Mouse (Mus musculus): ENCODE results near the gene Ahsa2. TPM values are rescaled to one million over a fixed set of nuclear protein-coding genes. Genes with fewer than 3 reads are reported as not detected.
"Not testable (repeated sequence)": the region's sequence is repeated elsewhere in the genome, so short reads cannot be mapped to it uniquely, and the experiment has no call there.

Gene Ahsa2
- total RNA-seq (2015) (34.0 and 38.8 TPM in 2 replicates), total RNA-seq (2017) (24.6 and 32.3 TPM in 2 replicates)

DNA sequence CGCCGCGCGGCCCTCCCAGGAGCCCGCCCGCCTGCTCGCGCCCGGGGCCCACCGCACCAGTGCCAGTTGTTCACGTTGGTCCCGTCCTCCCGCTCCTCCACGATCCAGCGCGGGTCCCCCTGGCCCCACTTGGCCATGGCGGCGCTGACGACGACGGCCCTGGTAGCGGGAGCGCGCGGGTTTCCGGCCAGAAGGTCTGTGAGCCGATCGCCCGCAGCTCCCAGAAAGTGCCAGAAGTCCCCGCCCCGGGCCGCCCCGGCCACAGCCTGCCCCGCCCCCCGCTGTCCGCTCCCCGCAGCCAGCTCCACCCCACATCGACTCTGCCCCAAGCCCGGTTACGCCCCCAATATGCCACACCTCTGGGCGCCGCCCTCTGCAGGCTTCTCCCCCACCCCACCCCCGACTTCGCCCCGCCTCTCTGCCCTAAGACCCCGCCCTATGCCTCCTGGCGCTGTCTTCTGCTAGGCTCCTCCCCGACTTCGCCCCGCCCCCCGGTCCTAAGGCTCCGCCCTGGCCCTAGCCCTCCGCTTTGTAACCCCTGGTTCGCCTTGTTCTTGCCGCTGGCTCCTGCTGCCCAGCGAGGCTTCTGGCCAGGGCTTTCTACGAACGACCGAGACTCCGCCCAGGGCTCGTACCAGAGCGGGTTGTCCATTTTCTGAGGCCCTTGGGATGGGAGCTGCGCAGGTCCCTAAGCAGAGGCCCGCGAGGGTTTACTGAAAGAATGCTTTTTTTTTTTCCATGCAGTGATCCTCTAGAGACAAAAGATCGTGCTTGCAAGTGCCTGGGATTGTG lies at the start of gene Ahsa2:
Gene Ahsa2, minus strand, starts transcription at position 313 of the 792 bp plus-strand sequence.
- ATAC-seq (ENCODE audit: poor library complexity, severe bottlenecking), result peak; percentile 93

DNA sequence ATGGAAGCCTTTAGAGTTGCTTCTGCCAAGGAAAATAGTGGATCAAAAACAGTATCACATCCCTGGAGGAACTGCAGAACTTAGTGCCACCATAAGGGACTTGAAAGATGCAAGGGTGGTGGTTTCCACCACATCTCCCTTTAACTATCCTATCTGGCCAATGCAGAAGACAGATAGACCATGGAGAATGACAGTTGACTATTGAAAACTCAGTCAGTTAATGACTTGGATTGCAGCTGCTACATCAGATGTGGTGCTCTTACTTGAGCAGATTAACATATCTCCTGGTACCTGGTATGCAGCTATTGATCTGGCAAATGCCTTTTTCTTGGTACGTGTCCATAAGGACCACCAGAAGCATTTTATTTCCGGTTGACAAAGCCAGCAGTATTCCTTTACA lies 39.6 kb upstream of the Ahsa2 start:
- no peak for ATAC-seq (ENCODE audit: poor library complexity, severe bottlenecking)

DNA sequence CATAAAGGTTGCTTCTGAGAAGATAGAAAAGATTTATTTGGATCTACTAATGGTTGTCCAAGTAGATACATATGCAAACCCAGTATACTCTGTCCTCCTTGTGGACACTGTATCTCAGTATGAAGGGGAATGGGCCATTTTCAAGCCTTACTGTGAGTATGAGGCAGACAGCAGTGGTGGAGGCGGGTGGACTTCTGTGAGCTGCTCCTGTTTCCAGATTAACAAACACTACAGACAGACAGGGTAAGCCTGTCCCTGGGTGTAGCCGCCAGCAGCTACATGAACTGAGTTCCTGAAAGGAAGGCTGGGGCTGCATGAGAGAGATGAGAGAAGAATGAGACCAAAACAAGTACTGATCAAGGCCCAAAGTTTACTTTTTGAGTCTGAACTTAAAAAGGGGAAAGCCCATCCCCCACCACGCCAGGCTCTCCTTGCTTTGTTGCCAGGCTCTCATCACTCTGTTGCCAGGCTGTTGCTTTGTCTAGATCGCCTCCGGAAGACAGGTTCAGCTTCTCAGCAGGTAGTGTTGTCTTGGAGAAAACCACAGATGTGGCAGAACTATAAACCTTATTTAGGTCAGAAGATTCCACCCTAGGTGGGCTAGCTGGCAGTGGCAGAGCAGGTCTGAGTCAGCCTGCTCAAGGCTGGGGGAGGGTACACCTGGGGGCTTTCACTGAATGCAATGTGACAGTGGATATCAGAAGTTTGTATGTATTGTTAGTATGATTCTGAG lies 22.8 kb upstream of the Ahsa2 start, which contains the start of gene 1700093K21Rik:
Gene 1700093K21Rik, minus strand, starts transcription at position 683 of the 733 bp plus-strand sequence.
- no peak for ATAC-seq (ENCODE audit: poor library complexity, severe bottlenecking)

DNA sequence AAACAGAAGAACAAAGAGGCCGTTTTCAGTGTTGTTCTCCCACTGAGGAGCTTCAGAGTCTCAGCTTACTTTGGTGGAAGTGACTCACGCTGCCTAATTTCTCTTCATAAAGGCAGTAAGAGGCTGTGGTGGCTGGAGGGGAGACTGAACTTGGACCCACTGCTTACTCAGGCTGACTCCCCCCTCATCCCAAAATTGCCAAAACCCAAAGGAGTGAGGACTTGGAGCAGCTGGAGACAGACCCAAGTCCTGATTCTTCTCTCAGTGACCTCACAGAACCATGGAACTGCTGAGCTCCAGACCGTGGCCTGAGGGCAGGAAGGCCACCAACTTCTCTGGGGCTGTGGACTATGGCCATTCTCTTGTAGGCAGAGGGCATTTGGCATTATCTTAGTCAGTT lies 21.2 kb upstream of the Ahsa2 start:
- ATAC-seq (ENCODE audit: poor library complexity, severe bottlenecking), result no peak

DNA sequence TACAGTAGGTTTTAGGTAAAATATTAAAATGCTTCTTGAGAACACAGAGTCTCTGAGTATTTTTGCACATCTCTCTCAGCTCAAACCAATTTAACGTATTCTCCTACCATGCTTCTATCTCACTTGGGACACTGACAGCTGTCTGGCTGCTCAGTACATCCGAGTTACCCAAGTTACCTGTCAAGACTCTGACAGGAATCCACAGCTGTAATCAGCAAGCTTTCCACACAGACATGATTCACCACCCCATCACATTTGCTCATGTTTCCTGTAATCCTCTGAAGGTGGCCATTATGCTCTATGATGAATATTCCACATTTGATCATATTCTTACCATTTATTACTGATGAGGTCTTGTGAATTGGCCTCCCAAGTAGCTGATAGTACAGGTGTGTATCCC lies 17.5 kb upstream of the Ahsa2 start:
- ATAC-seq (ENCODE audit: poor library complexity, severe bottlenecking), result no peak

DNA sequence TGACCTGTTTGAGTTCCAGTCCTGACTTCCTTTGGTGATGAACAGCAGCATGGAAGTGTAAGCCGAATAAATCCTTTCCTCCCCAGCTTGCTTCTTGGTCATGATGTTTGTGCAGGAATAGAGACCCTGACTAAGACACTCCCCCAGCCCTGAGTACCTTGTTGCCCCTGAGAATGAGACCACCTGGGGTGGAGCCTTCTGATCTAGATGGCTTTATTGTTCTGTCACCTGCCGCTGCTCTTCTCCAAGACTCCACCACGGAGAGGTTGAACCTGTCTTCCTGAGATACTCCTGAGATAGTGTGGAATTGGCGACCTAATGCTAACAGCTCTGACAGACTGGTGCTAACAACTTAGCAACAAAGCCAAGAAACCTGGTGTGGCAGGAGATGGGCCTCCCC lies 17.0 kb upstream of the Ahsa2 start:
- ATAC-seq (ENCODE audit: poor library complexity, severe bottlenecking), result not testable (repeated sequence)

DNA sequence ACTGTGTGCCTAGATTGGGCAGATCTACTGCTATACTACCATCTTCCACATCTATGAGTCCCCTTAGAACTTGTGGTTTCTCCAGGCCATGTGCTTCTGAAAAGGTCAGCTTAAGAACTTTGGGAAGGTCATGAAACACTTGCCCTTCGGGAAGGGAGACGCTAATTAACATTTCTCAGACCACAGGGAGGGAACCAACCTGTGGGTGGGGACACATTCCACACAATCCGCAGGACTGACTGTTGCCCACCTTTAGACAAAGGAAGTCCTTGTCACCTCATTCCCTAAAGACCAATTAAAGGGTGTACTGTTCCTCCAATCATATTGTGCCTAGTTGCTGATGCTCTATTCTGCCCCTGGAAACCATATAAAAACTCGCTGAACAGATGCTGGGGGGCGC lies 7.0 kb upstream of the Ahsa2 start:
- ATAC-seq (ENCODE audit: poor library complexity, severe bottlenecking), result not testable (repeated sequence)

DNA sequence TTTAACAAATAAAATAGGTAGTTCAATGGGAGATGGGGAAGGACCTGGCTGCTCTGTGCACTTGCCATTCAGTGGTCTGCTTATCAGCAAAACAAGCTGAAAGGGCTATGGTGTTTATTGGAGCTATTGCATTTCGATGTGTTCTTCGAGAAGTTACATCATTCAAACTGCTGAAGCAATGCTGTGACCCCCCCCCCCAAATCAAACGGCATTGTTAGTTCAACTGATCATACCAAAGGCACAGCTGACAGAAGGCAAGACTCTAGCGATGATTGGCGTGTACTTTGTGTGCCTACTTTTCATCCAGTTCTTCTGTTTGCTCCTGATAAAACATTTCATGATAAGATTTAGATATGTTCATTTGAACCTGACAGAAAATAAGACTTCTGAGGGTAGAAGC lies 779 bp upstream of the Ahsa2 start:
- no peak for ATAC-seq (ENCODE audit: poor library complexity, severe bottlenecking)

DNA sequence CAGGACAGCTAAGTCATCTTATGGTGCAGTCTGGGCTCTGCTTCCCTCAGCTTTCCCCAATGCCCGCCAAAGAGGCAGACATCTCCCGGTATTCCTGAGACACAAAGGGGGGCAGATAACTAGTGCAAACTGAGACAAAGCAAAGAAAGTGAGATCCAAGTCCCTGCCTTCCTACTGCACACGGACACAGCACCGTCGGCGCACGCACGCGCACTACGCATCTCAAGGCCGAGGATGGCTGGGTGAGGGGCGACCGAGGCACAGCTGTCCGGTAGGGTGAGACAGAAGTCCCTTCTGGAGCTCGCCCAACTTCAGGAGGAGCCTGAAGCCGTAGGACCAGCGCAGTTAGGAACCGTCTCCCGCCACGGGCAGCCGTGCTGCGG lies 504 bp downstream of the Ahsa2 start:
- peak; percentile 33 for ATAC-seq (ENCODE audit: poor library complexity, severe bottlenecking)

DNA sequence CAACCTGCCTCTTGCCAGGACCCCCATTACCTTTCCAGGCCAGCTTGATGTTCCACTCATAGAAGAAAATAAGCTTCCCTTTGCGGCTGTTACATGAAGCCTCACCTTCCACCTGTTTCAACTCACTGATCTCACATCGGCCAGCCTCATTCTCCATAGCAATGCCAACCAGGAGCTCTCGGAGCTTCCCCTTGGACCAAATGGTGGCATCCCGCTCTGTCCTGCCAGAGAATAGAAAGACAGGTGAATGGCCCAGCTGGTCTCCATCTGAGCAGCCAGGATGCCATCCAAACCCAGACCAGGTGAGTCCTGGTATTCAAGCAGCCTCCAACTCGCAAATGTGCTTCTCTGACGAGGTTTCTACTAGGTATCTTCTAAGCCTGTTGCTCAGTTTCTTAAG lies 1.2 kb downstream of the Ahsa2 start:
- ATAC-seq (ENCODE audit: poor library complexity, severe bottlenecking), result no peak

DNA sequence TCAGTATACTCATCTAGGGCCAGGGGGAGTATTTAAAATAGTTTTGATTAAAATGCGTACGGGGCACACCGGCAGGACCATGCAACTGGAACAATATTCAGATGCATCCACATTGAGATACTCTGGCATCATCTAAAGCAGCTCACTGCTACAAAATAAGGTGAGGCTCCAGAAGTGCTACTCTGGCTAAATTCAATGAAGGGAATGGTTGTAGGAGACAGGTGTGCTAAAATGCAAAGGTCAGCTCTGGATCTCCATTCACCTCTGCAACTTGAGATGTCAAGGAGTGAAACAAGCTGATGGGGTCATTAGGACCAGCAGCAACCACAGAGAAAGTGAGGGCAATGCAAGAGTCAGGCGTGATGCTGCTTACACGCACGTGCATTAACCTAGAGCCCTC lies 2.6 kb downstream of the Ahsa2 start:
- ATAC-seq (ENCODE audit: poor library complexity, severe bottlenecking), result no peak

DNA sequence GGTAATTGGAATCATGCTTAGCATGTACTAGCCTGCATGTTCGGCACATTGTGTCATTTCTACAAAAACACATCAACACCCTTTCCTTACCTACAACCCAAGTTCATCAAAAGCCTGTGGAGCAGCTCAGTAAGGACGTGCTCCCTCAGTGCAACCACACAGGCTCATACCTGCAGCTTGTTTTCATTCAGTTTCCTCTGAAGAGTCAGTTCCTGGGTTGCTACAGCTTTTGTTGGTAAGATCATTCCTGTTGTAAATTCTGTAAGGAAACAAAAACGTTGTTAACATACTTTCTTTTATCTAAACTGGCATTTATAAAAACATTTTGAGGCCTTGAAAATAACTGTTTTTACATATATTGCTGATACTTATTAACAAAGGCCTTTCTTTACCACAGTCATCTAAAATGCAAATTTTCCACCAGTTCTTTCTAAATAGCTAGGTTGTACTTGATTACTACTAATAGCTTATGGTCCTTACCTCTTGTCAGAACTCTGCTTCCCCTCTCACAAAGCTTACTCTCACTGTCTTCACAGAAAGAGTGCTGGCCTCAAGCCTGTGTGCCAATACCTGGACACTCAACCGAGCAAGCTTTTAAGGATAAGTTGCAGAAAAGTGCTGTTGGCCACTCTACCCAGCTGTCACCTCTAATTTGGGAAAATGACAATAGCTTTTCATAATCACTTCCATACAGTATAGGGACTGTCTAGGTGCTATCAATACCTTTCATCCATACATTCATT lies 5.6 kb downstream of the Ahsa2 start:
- no peak for ATAC-seq (ENCODE audit: poor library complexity, severe bottlenecking)

DNA sequence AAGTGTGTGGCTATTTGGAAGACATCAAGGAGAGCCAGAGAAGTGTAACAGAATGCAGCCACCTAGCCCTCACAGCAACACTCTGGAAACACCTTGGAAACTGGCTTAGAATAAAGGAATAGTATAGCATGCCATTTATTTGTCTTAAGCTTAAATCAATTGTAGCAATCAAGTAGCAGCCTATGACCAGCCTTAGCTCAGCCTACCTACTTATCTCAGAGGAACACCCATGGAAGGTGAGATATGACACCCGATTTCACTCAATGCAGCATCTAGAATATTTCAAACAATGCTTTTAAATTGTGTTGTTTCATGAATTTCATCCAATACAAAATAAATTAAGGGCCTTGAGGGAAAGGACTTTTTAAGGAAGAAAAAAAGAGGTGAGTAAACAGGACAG lies 7.9 kb downstream of the Ahsa2 start:
- ATAC-seq (ENCODE audit: poor library complexity, severe bottlenecking), result no peak

DNA sequence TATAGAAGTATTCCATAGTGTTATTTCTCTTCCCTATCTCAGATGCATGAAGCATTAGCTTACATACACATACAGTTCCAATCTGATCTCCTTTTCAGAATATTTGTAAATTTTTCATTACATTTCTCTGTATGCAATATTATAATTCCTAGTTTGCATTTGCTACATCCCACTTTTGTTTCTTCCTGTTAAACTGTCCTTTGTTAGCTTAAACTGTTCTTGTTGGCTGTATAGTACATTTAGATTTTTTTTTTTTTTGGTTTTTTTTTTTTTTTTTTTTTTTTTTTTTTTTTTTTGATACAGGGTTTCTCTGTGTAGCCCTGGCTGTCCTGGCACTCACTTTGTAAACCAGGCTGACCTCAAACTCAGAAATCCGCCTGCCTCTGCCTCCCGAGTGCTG lies 32.0 kb downstream of the Ahsa2 start:
- not testable (repeated sequence) for ATAC-seq (ENCODE audit: poor library complexity, severe bottlenecking)

Other genes with a start within 250 kb of the Ahsa2 start
- gene Xpo1, start 242.0 kb downstream of the Ahsa2 start, total RNA-seq (2015), result 102 and 115 TPM in 2 replicates
- 173 and 210 TPM in 2 replicates for gene Xpo1, start 242.0 kb downstream of the Ahsa2 start, total RNA-seq (2017)
- gene Usp34, start 191.1 kb downstream of the Ahsa2 start, total RNA-seq (2015), result 48.5 and 54.5 TPM in 2 replicates
- gene Usp34, start 191.1 kb downstream of the Ahsa2 start, total RNA-seq (2017), result 39.3 and 46.1 TPM in 2 replicates
- not detected in 2 replicates for gene 1700093K21Rik, start 23.1 kb upstream of the Ahsa2 start, total RNA-seq (2015)
- not detected in 2 replicates for gene 1700093K21Rik, start 23.1 kb upstream of the Ahsa2 start, total RNA-seq (2017)
- gene 0610010F05Rik, start 135.6 kb upstream of the Ahsa2 start, total RNA-seq (2015), result 20.7 and 23.5 TPM in 2 replicates
- gene 0610010F05Rik, start 135.6 kb upstream of the Ahsa2 start, total RNA-seq (2017), result 26.9 and 35.6 TPM in 2 replicates
- gene Pus10, start 167.6 kb upstream of the Ahsa2 start, total RNA-seq (2015), result 14.6 and 21.5 TPM in 2 replicates
- 26.0 and 31.1 TPM in 2 replicates for gene Pus10, start 167.6 kb upstream of the Ahsa2 start, total RNA-seq (2017)
- gene Pex13, start 167.9 kb upstream of the Ahsa2 start, total RNA-seq (2015), result 19.5 and 35.6 TPM in 2 replicates
- 11.1 and 19.4 TPM in 2 replicates for gene Pex13, start 167.9 kb upstream of the Ahsa2 start, total RNA-seq (2017)